Mouse (Mus musculus) layer of hippocampus, postnatal 14 days (tissue): ENCODE results near the gene Xpo6. TPM values are rescaled to one million over a fixed set of nuclear protein-coding genes. Genes with fewer than 3 reads are reported as not detected.

Experiments
- DNase-seq, 2 experiments: peaks; one replicate each; pipeline ENCODE4 v3.0.0; 2021 to 2022; ENCODE audit warnings: low spot score in 2 of 2, mixed read lengths in 1 of 2
- total RNA-seq, 2 experiments: library from RNA; stranded (reverse); gene quantifications; 2 replicates each; pipeline ENCODE4 v1.2.3; 2021

Xpo6 gene
- total RNA-seq, 2 experiments from 2014 or later = 94.8 to 102 TPM

DNA sequence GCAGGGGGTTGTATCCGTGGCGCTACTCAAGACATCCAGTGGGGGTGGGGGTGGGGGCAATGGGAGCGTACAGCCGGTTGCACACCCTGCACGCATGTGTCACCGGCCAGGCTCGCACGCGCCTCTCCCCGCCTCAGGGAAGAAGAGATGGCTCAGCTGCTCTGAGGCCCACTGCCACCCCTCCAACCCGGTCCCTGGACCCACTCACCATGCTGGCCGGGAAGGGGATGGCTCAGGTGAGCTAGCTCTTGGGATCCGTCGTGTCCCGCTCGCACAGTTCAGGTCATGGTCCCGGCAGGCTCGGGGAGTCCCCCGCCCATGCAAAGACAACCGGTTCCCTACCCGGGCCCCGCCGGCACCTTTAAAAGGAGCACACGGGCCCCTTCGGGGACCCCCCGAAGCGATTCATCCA lies 604 bp downstream of the Xpo6 start:
- DNase-seq = peak; percentile 40 to 43

- DNase-seq = no peak
These were observed 1.4 kb downstream of the Xpo6 start for GRCm38 (mm10) chr7:126198926-126199325.

DNA sequence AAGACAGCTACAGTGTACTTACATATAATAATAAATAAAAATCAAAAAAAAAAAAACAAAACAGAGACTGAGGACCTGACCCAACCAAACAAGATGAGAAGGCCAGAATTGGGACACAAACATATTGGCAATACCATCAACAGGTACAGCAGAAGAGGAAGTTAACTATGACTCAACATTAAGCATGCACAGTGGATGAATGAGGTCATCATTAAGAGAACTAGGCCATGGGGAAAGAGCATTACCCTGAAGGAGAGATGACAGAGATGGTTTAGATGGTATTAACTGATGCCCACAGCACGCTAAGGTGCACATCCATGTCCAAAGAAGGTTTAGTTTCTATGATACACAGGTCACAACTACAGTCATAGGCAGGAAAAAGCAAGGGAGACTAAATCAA lies 6.1 kb downstream of the Xpo6 start:
- DNase-seq = no peak

DNA sequence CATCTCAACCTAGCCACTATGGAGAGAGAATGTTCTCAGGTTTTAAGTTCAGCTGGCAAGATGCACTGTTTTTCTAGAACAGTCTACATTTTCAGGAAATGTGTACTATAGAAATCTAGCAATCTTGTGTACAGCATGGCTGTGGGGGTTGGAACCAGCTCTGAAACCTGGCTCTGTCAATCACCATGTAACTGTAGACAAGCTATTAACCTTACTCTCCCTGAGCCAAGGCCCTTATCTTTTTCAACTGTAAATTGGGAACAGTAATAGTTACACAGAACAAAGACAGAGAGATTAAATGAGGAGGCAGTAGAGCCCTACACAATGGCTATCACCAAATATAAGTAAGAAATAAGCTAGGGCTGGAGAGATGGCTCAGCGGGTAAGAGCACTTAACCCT lies 8.8 kb downstream of the Xpo6 start:
- no peak for DNase-seq

DNA sequence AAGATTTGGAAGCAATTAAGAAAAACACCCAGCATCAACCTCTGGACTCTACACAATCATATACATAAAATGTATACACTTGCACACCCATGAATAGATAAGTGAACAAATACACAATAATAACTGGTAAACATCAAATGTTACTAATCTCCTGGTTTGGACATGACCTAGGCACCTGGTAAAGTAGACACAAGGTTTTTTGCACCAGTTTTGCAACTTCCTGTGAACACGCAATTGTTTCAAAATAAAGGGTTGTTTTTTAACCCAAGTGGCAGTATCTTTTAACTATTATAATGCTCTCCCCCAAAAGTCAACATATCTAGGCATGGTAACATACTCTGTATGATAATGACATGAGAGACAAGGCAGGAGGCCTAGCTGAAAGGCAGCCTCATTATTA lies 10.8 kb downstream of the Xpo6 start:
- no peak for DNase-seq

- DNase-seq = no peak
These were observed 14.3 kb downstream of the Xpo6 start for GRCm38 (mm10) chr7:126185999-126186398.

GRCm38 (mm10) chr7:126183583-126183982 lies 16.7 kb downstream of the Xpo6 start:
- DNase-seq = no peak

GRCm38 (mm10) chr7:126181487-126181886 lies 18.8 kb downstream of the Xpo6 start:
- DNase-seq = no peak

DNA sequence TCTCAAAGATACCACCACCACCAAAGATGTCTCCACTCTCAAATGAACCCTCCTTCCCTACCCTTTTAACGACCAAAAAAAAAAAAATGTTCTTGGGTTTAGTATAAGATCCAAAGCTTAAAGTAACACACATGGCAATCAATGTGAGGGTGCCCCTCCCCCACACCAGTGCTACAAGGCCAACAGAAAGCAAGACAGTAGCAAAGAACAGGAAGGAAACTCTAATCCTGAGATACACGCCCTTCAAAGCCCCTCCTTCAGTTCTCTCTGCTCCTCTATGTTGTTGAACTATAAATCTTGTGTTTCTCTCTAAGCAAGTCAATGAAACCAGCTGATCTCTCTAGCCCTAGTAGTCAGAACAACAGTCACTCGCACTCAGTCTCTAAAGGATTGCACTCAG lies 19.3 kb downstream of the Xpo6 start:
- no peak for DNase-seq

DNA sequence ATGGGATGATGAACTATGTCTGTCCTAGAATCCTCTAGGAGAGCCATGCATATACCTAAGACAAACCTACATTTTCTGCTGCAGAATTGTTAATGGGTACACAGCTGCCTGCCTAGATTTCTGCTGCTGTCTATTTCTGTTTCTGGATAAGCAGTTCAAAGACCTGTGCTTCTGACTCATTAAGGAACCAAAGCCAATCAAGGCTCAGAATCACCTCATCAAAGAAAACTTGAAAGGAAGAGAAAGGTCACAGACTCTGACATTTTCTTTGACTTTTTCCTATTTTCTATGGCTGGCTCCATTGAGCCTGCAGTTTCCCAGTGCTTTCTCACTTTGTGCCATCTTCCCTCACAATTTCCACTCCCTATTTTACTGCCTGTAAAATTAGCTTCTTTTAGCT lies 21.5 kb downstream of the Xpo6 start:
- no peak for DNase-seq

DNA sequence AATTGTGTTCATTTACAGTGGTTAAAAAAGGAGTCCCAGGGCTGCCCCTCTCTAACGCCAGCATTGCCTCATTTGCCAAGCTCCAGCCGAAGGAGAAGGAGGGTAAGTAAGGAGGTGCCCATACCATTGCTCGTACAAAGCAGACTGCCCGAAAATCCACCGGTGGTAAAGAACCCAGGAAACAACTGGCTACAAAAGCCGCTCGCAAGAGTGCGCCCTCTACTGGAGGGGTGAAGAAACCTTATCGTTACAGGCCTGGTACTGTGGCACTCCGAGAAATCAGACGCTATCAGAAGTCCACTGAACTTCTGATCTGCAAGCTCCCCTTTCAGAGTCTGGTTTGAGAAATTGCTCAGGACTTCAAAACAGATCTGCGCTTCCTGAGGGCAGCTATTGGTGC lies 24.3 kb downstream of the Xpo6 start:
- no peak for DNase-seq

DNA sequence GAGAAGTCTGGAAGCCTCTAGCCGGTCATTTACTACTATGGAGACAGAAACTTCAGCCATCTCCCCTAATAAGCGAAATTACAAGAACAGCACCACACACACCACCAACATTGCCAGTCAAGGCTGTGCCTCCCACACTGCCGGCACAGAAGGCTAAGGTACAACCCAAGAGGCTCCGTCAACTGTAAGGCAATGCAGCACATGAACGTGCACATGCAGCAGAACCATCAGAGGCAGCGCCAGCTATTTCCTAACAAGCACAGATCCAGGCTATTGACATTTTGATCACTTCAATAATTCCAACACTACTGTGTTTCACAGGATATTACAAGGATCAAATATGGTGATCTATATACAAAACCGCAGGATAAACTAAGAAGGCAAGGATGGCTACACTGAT lies 24.8 kb downstream of the Xpo6 start:
- DNase-seq = no peak

DNA sequence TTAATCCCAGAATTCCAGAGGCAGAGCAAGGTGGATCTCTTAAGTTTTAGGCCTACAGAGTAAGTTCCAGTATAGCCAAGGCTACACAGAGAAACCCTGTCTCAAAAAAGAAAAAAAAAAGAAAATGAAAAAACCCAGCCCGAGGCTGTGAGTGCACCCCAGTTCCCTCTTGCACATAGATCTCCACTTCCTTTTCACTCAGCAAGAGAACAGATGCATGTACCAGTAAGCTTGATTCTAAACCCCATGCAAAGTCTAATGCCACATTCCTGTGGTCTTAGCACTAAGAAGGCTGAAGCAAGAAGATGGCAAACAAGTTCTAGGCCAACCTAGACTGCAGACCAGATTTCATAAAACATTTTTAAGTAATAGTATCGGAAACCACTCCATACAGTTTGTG lies 25.4 kb downstream of the Xpo6 start:
- DNase-seq = no peak

GRCm38 (mm10) chr7:126172001-126172400 lies 28.3 kb downstream of the Xpo6 start:
- DNase-seq = no peak

- no peak for DNase-seq
These were observed 31.7 kb downstream of the Xpo6 start for GRCm38 (mm10) chr7:126168584-126168983.

- DNase-seq = no peak
These were observed 32.9 kb downstream of the Xpo6 start for GRCm38 (mm10) chr7:126167426-126167825.

GRCm38 (mm10) chr7:126166571-126166970 lies 33.7 kb downstream of the Xpo6 start:
- DNase-seq = no peak

DNA sequence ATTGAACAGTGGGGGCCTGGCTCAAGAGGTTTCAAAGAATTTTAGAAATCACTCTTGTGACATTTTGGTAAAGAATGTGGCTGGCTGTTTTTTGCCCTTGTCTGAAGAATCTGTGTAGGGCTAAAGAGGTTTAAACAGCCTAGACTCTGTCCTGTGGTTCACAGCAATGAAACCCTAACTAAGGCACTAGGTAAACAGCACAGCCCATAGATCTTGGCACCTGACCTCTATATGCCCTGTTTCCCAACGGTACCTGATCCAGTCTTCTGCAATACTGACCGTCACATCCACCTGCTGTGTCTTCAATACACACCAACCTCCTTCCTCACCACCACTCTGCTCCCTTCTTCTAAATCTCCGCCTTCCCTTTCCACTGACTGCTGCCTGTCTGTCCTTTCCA lies 42.1 kb downstream of the Xpo6 start:
- no peak for DNase-seq

- no peak for DNase-seq
These were observed 44.6 kb downstream of the Xpo6 start for GRCm38 (mm10) chr7:126155746-126156145.

GRCm38 (mm10) chr7:126154731-126155130 lies 45.6 kb downstream of the Xpo6 start:
- DNase-seq = no peak

DNA sequence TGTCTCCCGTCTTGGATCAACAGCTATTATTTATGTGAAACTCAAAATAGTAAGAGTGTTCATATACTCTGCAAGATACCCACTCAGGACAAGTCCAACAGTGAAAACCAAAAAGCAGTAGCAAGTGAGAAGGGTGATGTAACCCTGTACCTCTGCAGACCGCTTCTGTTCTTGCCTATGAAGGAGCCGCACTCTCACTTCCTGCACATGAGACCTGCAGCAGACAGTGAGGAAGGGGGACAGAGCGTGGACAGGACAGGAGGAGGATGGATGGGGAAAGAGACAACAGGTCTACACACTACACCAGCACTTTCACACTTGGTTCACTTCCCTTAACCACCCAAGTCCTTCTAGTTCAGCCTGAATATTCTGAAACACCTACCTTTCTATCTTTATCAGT lies 48.0 kb downstream of the Xpo6 start:
- DNase-seq = no peak

DNA sequence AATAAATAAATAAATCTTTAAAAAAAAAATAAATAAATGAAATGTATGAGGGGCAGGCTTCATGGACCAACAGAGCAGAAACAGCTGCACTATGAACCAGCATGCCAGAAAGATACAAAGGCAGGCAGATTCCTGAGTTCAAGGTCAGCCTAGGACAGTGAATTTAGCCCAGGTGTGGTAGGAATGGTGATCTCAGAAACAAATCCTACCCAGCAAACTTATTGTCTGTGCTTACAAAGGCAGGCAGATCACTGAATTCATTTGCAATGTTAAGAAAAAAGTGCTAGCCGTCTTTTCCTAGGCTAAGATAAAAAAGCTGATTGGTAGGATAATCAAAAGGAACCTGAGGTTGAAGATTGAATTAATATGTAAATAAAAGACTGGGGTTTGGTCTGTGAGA lies 54.1 kb downstream of the Xpo6 start:
- DNase-seq = no peak

DNA sequence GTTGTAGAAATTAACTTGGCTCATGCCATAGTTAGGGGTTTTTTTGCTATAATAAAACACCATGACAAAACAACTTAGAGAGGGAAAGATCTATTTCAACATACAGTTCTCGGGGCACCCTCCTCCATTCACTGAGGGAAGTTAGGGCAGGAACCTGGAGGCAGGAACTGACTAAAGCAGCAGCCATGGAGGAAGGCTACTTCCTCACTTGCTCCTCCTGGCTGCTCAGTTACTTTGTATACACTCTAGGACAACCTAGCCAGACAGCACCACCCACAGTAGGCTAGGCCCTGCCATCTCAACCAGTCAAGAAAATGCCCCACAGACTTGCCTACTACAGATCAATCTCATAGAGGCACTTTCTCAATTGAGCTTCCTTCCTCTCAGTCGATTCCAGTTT lies 55.9 kb downstream of the Xpo6 start:
- DNase-seq = no peak

DNA sequence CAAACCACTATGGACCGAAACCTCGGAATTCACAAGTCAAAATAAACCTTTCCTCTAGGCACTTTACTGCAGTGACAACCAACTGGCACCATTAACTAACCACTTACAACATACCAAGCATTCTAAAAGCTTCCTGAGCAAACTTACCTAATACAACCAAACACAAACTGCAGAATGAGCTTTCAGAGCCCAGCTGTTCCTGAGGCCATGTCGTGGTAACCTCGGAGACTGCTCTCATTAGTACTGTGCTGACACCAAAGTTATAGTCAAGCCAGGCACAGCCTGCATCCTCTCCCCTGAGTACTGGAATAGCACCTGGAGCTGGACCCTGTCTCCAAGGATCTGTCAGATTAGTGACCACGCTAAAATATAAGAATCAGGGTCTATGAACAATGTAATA lies 62.5 kb downstream of the Xpo6 start:
- DNase-seq = no peak
